In genomic region chr6:30703977-30704602, GRCm38 (mm10) we compare ENCODE assay signal across 17 mouse cellular contexts. TPM values are rescaled to one million over a fixed set of nuclear protein-coding genes. Genes with fewer than 3 reads are reported as not detected.
DNase-seq lines count a peak whose midpoint lies in the region; ATAC-seq lines count a peak whose summit lies in the region.
"Had no signal": no experiment of that assay in that cellular context is flagged by ENCODE, and none has a peak within 500 bp of the region (broad histone marks: within the 10 kb centered on the region; RNA-seq: fewer than 3 reads in every experiment).

No protein-coding gene starts in this region.

- H3K36me3 ChIP-seq in heart, embryonic 10.5 days = no peaks in the 10 kb centered on the region
- no peaks in the 10 kb centered on the region for H3K36me3 ChIP-seq in kidney, embryonic 16.5 days (ENCODE audit: insufficient read depth, low read length)
- no peaks in the 10 kb centered on the region for H3K36me3 ChIP-seq in embryonic facial prominence, embryonic 10.5 days (replicated peaks)
- no peaks in the 10 kb centered on the region for H3K36me3 ChIP-seq in limb, embryonic 13.5 days
- H3K36me3 ChIP-seq: G1E; hindbrain, embryonic 13.5 days; liver, embryonic 13.5 days had no signal

- H3K9ac ChIP-seq in kidney, embryonic 16.5 days (replicated peaks; ENCODE audit: low read length) = no peak overlapping the region
- no peak overlapping the region for H3K9ac ChIP-seq in limb, embryonic 13.5 days
- H3K9ac ChIP-seq: hindbrain, embryonic 13.5 days; liver, embryonic 13.5 days had no signal

- H3K27ac ChIP-seq in heart, embryonic 10.5 days = peak overlapping the region; percentile 83
- H3K27ac ChIP-seq in kidney, embryonic 16.5 days (ENCODE audit: low read length) = peak overlapping the region; percentile 14; the same call in 1 of the 2 replicates
- peak overlapping the region; percentile 73; the same call in 1 of the 2 replicates for H3K27ac ChIP-seq in embryonic facial prominence, embryonic 10.5 days (replicated peaks)
- peak overlapping the region; percentile 75 for H3K27ac ChIP-seq in limb, embryonic 13.5 days
- H3K27ac ChIP-seq: hindbrain, embryonic 13.5 days had no signal

- DNase-seq in heart, embryonic 10.5 days (ENCODE audit: low spot score) = peak; percentile 72
- DNase-seq in heart, postnatal 25 days (ENCODE audit: low spot score) = no peak
- no peak for DNase-seq in kidney, postnatal 36 days
- no peak for DNase-seq in embryonic facial prominence, embryonic 10.5 days (ENCODE audit: low spot score)
- no peak for DNase-seq in left cerebral cortex, postnatal 4 days
- DNase-seq: B cell, adult 2 months; cerebellum, adult 11-12 months; embryo, embryonic 11 days; kidney, adult 8-10 months; layer of hippocampus, postnatal 36 days; liver, embryonic 13.5 days; right cerebral cortex, postnatal 4 days had no signal

- peaks cover 24% of the 10 kb centered on the region for H3K4me1 ChIP-seq in heart, embryonic 10.5 days
- peaks cover 18% of the 10 kb centered on the region for H3K4me1 ChIP-seq in kidney, embryonic 16.5 days (ENCODE audit: insufficient read depth, low read length)
- peaks cover 38% of the 10 kb centered on the region for H3K4me1 ChIP-seq in embryonic facial prominence, embryonic 10.5 days
- peaks cover 31% of the 10 kb centered on the region for H3K4me1 ChIP-seq in limb, embryonic 13.5 days

- 67% methylated on average over 9 of the region's 9 CpGs for WGBS in heart, embryonic 10.5 days
- WGBS in kidney, embryonic 16.5 days = 62% methylated on average over 9 of the region's 9 CpGs
- 89% methylated on average over 9 of the region's 9 CpGs for WGBS in embryonic facial prominence, embryonic 10.5 days
- WGBS in limb, embryonic 13.5 days = 72% methylated on average over 9 of the region's 9 CpGs

- peak; percentile 57 for ATAC-seq in kidney, embryonic 16.5 days (ENCODE audit: low FRiP score, low TSS enrichment)
- ATAC-seq in limb, embryonic 13.5 days (ENCODE audit: low FRiP score, low read depth) = peak; percentile 90
- no peak for ATAC-seq in CD4-positive, CD25-positive, alpha-beta regulatory T cell, adult 4 months

- no peak overlapping the region for H3K4me2 ChIP-seq in kidney, embryonic 16.5 days (replicated peaks; ENCODE audit: low read depth, low read length)
- H3K4me2 ChIP-seq in limb, embryonic 13.5 days (replicated peaks) = no peak overlapping the region
- H3K4me2 ChIP-seq: hindbrain, embryonic 13.5 days; liver, embryonic 13.5 days had no signal

- H3K4me3 ChIP-seq in heart, embryonic 10.5 days = no peak overlapping the region
- H3K4me3 ChIP-seq in kidney, embryonic 16.5 days (ENCODE audit: low read length) = no peak overlapping the region
- no peak overlapping the region for H3K4me3 ChIP-seq in embryonic facial prominence, embryonic 10.5 days
- no peak overlapping the region for H3K4me3 ChIP-seq in limb, embryonic 13.5 days
- H3K4me3 ChIP-seq: hindbrain, embryonic 13.5 days; liver, embryonic 13.5 days had no signal

- H3K9me3 ChIP-seq in heart, embryonic 10.5 days = no peaks in the 10 kb centered on the region
- H3K9me3 ChIP-seq in kidney, embryonic 16.5 days (ENCODE audit: low read length) = no peaks in the 10 kb centered on the region
- no peaks in the 10 kb centered on the region for H3K9me3 ChIP-seq in embryonic facial prominence, embryonic 10.5 days
- no peaks in the 10 kb centered on the region for H3K9me3 ChIP-seq in limb, embryonic 13.5 days
- H3K9me3 ChIP-seq: G1E; hindbrain, embryonic 13.5 days; liver, embryonic 13.5 days had no signal

- H3K27me3 ChIP-seq in heart, embryonic 10.5 days (ENCODE audit: insufficient read depth, poor library complexity, severe bottlenecking) = no peaks in the 10 kb centered on the region
- no peaks in the 10 kb centered on the region for H3K27me3 ChIP-seq in kidney, embryonic 16.5 days (ENCODE audit: insufficient read depth, low read length)
- H3K27me3 ChIP-seq in embryonic facial prominence, embryonic 10.5 days (replicated peaks; ENCODE audit: low read depth, poor library complexity, severe bottlenecking) = no peaks in the 10 kb centered on the region
- no peaks in the 10 kb centered on the region for H3K27me3 ChIP-seq in limb, embryonic 13.5 days
- H3K27me3 ChIP-seq: hindbrain, embryonic 13.5 days; liver, embryonic 13.5 days had no signal

- intact Hi-C loops in heart, postnatal 25 days (cut with DNase I) = no loop called here
- intact Hi-C loops in left cerebral cortex, postnatal 4 days (cut with DNase I) = no loop called here

RNA-seq across cellular contexts. Expression of gene Cep41, which starts 10.5 kb away (rescaled TPM):
- polyA plus RNA-seq in heart, embryonic 10.5 days (2016; fragmentation: Nextera tagmentation; extraction: Ambion mirVana) = 12.5 and 15.3 TPM in 2 replicates
- 1 to 10 TPM; 1.9 to 3.1 TPM for total RNA-seq in heart, postnatal 25 days (2021)
- polyA plus RNA-seq in kidney, embryonic 16.5 days (2015; fragmentation: Nextera tagmentation; extraction: Ambion mirVana) = 20.6 and 21.6 TPM in 2 replicates
- 17.7 and 17.9 TPM in 2 replicates for polyA plus RNA-seq in embryonic facial prominence, embryonic 10.5 days (2016; fragmentation: Nextera tagmentation; extraction: Ambion mirVana)
- polyA plus RNA-seq in limb, embryonic 13.5 days (2015; fragmentation: Nextera tagmentation; extraction: Ambion mirVana) = 52.3 and 55.4 TPM in 2 replicates
- 10 to 100 TPM in 1 of 2 experiments, 1 to 10 TPM in 1; 7.4 to 10.9 TPM for total RNA-seq in left cerebral cortex, postnatal 4 days (2021)
- 10 to 100 TPM; 11.3 to 12.6 TPM for polyA plus RNA-seq in CD4-positive, CD25-positive, alpha-beta regulatory T cell, adult 4 months (2017; shearing (Covaris generic))

RNA-seq across cellular contexts. Expression of gene Mest, which starts 19.3 kb away (rescaled TPM):
- polyA plus RNA-seq in heart, embryonic 10.5 days (2016; fragmentation: Nextera tagmentation; extraction: Ambion mirVana) = 3,213 and 4,348 TPM in 2 replicates
- total RNA-seq in heart, postnatal 25 days (2021) = 10 to 100 TPM; 12.3 to 15.2 TPM
- polyA plus RNA-seq in kidney, embryonic 16.5 days (2015; fragmentation: Nextera tagmentation; extraction: Ambion mirVana) = 2,098 and 2,228 TPM in 2 replicates
- 1,878 and 2,201 TPM in 2 replicates for polyA plus RNA-seq in embryonic facial prominence, embryonic 10.5 days (2016; fragmentation: Nextera tagmentation; extraction: Ambion mirVana)
- polyA plus RNA-seq in limb, embryonic 13.5 days (2015; fragmentation: Nextera tagmentation; extraction: Ambion mirVana) = 1,770 and 1,957 TPM in 2 replicates
- 100 to 1,000 TPM; 104 to 155 TPM for total RNA-seq in left cerebral cortex, postnatal 4 days (2021)
- 1 to 10 TPM; 1.2 to 1.6 TPM for polyA plus RNA-seq in CD4-positive, CD25-positive, alpha-beta regulatory T cell, adult 4 months (2017; shearing (Covaris generic))

Comparison
In these comparisons a context has a peak if more than half of its experiments do, and no peak if none do; other contexts are left out.
1. H3K27ac ChIP-seq: peak in every context shown above with its lines; median percentile 83 in heart, embryonic 10.5 days; 75 in limb, embryonic 13.5 days; 73 in embryonic facial prominence, embryonic 10.5 days; 14 in kidney, embryonic 16.5 days.
2. RNA of gene Mest, which starts 19.3 kb away (polyA plus RNA-seq): 3,213 to 4,348 TPM in heart, embryonic 10.5 days, 2,098 to 2,228 TPM in kidney, embryonic 16.5 days, 1,770 to 1,957 TPM in limb, embryonic 13.5 days and 1,878 to 2,201 TPM in embryonic facial prominence, embryonic 10.5 days; 1.2 to 1.6 TPM in CD4-positive, CD25-positive, alpha-beta regulatory T cell, adult 4 months; every median in the first group is over 100 times any median in the second.